Mouse (Mus musculus) heart, embryonic 14.5 days (tissue): ENCODE measurements at regions not wholly inside any gene's neighbourhood (a gene's known extent, or its start where the extent isn't known, plus 50 kb on each side); places are given as distances from the start of the nearest gene placed in this dataset.

Experiments used
- ATAC-seq: fragments of 200-750 bp; cut with Nextera tagmentation; 2 replicates; pipeline ENCODE4 v1.8.0; 2017; ENCODE audit warnings: low read depth, moderate TSS enrichment; ENCODE audit not compliant: insufficient number of reproducible peaks, insufficient read depth, low FRiP score
- H3K27ac ChIP-seq, 2 experiments: fragments of 200-500 bp in 1 of 2; fragments of 300-500 bp in 1 of 2; sonication (generic) in 1 of 2; replicated peaks in 1 of 2; 2 replicates each; pipeline ENCODE4 v1.5.1; 2012 to 2014; ENCODE audit warnings: low read depth in 2 of 2, low read length in 2 of 2, control low read depth in 1 of 2, mild to moderate bottlenecking in 1 of 2, mixed read lengths in 1 of 2; ENCODE audit not compliant: control insufficient read depth in 1 of 2, insufficient read depth in 1 of 2
- H3K27me3 ChIP-seq: fragments of 300-500 bp; sonication (generic); 2 replicates; pipeline ENCODE4 v1.6.1; 2014; ENCODE audit warnings: mild to moderate bottlenecking, low read length, control low read depth; ENCODE audit not compliant: control insufficient read depth, insufficient read depth
- H3K36me3 ChIP-seq: fragments of 300-500 bp; sonication (generic); 2 replicates; pipeline ENCODE4 v1.6.1; 2014; ENCODE audit warnings: mild to moderate bottlenecking, control low read depth, low read length, mixed read lengths; ENCODE audit not compliant: control insufficient read depth, insufficient read depth
- H3K4me1 ChIP-seq, 2 experiments: fragments of 200-500 bp in 1 of 2; fragments of 300-500 bp in 1 of 2; sonication (generic) in 1 of 2; 2 replicates each; pipeline ENCODE4 v1.6.1; 2012 to 2014; ENCODE audit warnings: low read length in 2 of 2, control low read depth in 1 of 2, mixed read lengths in 1 of 2; ENCODE audit not compliant: control insufficient read depth in 2 of 2, insufficient read depth in 2 of 2
- H3K4me2 ChIP-seq: fragments of 300-500 bp; sonication (generic); 2 replicates; pipeline ENCODE4 v1.6.1; 2014; ENCODE audit warnings: mild to moderate bottlenecking, low read length
- H3K4me3 ChIP-seq, 2 experiments: fragments of 200-500 bp in 1 of 2; fragments of 300-500 bp in 1 of 2; sonication (generic) in 1 of 2; 2 replicates each; pipeline ENCODE4 v1.5.1; 2012 to 2014; ENCODE audit warnings: low read length in 2 of 2, mild to moderate bottlenecking in 2 of 2, control low read depth in 1 of 2, low read depth in 1 of 2, moderate library complexity in 1 of 2; ENCODE audit not compliant: control insufficient read depth in 1 of 2, insufficient read depth in 1 of 2
- H3K9ac ChIP-seq: fragments of 300-500 bp; sonication (generic); 2 replicates; pipeline ENCODE4 v1.6.1; 2014; ENCODE audit warnings: mild to moderate bottlenecking, low read length
- H3K9me3 ChIP-seq: fragments of 300-500 bp; sonication (generic); 2 replicates; pipeline ENCODE4 v1.6.1; 2016; ENCODE audit warnings: low read length, control low read depth; ENCODE audit not compliant: control insufficient read depth
- WGBS: fragments of 180-500 bp; shearing (Covaris S2); extraction: QIAGEN DNeasy Blood & Tissue Kit; methylation state at CpG from one replicate; pipeline ENCODE4 v1.1.7; 2014; 5-methylcytosine and 5-hydroxymethylcytosine counted together

DNA sequence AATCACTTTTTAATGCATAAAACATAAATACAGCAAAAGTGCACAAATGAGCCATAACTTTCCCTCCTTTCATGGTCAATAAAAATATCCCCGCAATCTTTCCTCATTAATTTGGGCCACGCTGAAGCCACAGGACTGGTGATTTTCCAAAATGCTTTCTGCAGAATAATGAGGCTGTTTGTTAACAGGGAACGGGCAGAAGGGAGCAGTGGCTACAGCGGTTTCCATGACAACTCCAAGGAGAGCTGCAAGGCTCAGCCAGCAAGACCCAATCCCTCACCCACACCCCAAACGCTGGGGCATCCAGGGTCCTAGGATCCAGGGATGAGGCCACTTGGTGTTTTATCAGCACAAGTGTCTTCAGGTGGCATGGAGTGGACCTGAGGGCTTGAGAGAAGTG is 248.2 kb upstream of the Kcnab2 start:
- no peak overlapping the region for H3K4me3 ChIP-seq
- H3K9ac ChIP-seq: no peak overlapping the region
- peaks cover 4% of the 10 kb centered on the region; the same call in 1 of the 2 replicates for H3K27me3 ChIP-seq
- WGBS: 62% methylated on average over 5 of the region's 5 CpGs
- no peaks in the 10 kb centered on the region; a peak in 1 of 4 replicates for H3K4me1 ChIP-seq
- no peak overlapping the region for H3K4me2 ChIP-seq
- no peak overlapping the region for H3K27ac ChIP-seq
- no peaks in the 10 kb centered on the region for H3K36me3 ChIP-seq
- ATAC-seq: no peak
- H3K9me3 ChIP-seq: no peaks in the 10 kb centered on the region

DNA sequence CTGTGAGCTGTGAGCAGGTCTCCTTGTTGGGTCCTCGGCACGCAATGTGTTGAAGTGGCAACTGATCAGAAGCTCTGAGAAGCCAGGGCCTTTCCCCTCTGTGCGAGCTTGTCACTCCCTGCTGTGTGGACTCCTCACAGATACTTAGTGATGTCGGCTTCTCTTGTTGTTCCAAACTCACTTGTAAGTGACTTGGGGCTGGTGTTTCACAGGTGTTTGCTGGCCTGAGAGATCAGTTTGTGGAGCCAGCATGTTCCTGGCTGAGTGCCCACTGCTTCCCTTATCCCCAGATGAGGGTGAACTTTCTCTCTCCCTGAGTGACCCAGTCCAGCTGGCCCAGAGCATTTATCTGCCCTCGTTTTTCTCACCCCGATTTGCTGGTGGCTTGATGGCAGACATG is 247.8 kb upstream of the Kcnab2 start:
- no peaks in the 10 kb centered on the region; a peak in 1 of 4 replicates for H3K4me1 ChIP-seq
- ATAC-seq: no peak
- no peak overlapping the region for H3K4me2 ChIP-seq
- H3K27ac ChIP-seq: no peak overlapping the region
- peaks cover 4% of the 10 kb centered on the region; the same call in 1 of the 2 replicates for H3K27me3 ChIP-seq
- H3K36me3 ChIP-seq: no peaks in the 10 kb centered on the region
- no peak overlapping the region for H3K4me3 ChIP-seq
- no peaks in the 10 kb centered on the region for H3K9me3 ChIP-seq
- WGBS: 19% methylated on average over 6 of the region's 6 CpGs
- H3K9ac ChIP-seq: no peak overlapping the region

DNA sequence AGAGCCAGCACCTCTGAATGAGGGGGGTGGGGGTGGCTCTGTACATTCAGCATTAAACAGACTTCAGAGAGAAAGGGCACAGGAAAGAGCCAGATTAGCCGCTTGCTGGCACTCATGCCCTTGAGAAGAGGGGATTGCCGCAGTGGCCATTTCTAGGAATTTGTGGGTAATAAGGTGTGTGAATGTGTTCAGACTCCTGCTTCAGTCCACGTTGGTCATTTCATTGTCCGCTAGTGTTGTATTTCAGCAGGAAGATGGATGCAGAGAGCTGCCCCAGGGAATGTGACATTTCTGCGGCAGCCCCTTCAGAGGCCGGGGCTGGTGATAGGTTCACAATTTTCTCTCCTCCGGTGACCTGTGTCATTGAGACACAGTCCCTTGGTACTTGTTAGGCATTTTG is 247.1 kb upstream of the Kcnab2 start:
- no peak overlapping the region for H3K4me2 ChIP-seq
- no peak overlapping the region for H3K9ac ChIP-seq
- no peak for ATAC-seq
- H3K4me3 ChIP-seq: no peak overlapping the region
- no peaks in the 10 kb centered on the region for H3K9me3 ChIP-seq
- H3K27me3 ChIP-seq: peaks cover 4% of the 10 kb centered on the region; the same call in 1 of the 2 replicates
- H3K4me1 ChIP-seq: no peaks in the 10 kb centered on the region; a peak in 1 of 4 replicates
- 71% methylated on average over 7 of the region's 7 CpGs for WGBS
- H3K36me3 ChIP-seq: no peaks in the 10 kb centered on the region
- H3K27ac ChIP-seq: no peak overlapping the region

DNA sequence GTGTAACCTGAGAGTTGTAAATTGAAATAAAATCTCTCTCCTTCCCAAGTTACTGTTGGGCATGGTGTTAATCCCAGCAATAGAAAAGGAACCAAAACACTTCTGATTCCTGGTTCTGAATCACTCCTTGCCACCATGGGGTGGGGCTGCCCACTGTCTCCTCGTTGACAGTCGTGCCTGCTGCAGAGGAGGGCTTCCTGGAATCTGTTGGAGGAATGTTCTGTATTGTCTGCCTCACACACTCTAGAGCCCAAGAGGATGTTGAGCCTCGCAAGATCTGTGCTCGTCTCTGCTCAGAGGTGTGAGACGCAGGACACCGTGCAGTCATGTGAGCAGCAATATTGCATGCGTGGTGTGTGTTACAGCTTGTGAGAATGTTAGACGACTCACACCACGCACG is 246.4 kb upstream of the Kcnab2 start:
- Histone ChIP-seq H3K4me1 (no peaks in the 10 kb centered on the region; a peak in 1 of 4 replicates), H3K9me3 (no peaks in the 10 kb centered on the region), H3K4me2 (no peak overlapping the region), H3K9ac (no peak overlapping the region), H3K36me3 (no peaks in the 10 kb centered on the region), H3K27ac (no peak overlapping the region), H3K4me3 (no peak overlapping the region), H3K27me3 (peaks cover 4% of the 10 kb centered on the region; the same call in 1 of the 2 replicates)
- 66% methylated on average over 10 of the region's 10 CpGs for WGBS
- ATAC-seq: no peak

DNA sequence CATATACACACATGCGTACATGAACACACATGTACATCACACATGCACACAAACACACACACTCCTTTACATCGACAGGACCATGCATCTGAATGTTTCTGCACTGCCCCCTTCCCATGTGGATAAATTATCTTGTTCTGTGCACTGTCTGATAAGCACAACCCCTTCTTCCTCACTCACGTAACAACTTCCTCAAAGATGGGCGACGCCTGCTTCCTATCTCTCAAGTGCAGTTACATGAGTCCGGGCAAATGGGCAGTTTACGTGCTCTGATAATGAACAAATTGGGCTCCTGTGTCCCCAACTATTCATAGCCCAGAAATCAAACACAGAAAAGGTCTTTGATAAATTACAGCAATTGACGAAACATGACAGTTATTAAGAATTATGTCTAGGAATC is 242.9 kb upstream of the Kcnab2 start:
- Histone ChIP-seq H3K27ac (no peak overlapping the region), H3K4me3 (no peak overlapping the region), H3K27me3 (peaks cover under 1% of the 10 kb centered on the region; the same call in 1 of the 2 replicates), H3K36me3 (no peaks in the 10 kb centered on the region), H3K4me1 (no peaks in the 10 kb centered on the region; a peak in 1 of 4 replicates), H3K9me3 (no peaks in the 10 kb centered on the region), H3K4me2 (no peak overlapping the region), H3K9ac (no peak overlapping the region)
- WGBS: 67% methylated on average over 8 of the region's 8 CpGs
- ATAC-seq: no peak

DNA sequence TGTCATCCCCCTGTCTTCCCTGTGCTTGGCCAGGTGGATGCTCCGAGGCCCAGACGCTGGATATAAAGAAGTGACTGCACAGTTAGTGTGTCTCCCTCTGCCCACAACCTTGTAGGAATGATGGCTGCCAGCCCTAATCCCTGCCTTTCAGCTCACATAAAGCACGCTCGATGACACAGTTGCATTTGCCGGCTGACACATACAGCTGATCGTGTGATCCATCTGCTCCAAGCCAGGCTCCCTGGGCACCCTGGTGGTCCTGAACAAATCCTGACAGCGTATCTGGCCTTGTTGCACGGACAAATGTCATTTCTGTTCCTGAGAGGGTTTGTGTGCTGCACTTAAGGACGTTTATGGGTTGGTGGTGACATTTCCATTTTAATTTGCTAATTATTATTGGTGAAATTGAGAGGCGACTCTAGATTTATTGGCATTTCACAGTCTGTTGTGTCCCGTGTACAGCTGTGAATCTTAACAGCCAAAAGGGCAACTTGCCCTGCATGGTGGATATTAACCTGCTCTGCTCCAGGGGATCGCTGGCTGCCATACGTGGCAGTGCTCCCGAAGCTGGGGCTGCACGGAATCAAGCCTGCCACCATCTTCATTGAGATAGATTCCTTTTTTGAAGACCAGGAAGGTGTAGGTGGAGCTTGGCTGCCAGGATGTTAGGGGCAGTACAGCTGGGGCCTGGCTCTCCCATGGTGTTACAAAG is 241.9 kb upstream of the Kcnab2 start:
- Histone ChIP-seq H3K9ac (no peak overlapping the region), H3K36me3 (no peaks in the 10 kb centered on the region), H3K4me3 (no peak overlapping the region), H3K4me2 (no peak overlapping the region), H3K27me3 (no peaks in the 10 kb centered on the region), H3K27ac (no peak overlapping the region), H3K9me3 (no peaks in the 10 kb centered on the region), H3K4me1 (no peaks in the 10 kb centered on the region)
- no peak for ATAC-seq
- WGBS: 81% methylated on average over 15 of the region's 15 CpGs

DNA sequence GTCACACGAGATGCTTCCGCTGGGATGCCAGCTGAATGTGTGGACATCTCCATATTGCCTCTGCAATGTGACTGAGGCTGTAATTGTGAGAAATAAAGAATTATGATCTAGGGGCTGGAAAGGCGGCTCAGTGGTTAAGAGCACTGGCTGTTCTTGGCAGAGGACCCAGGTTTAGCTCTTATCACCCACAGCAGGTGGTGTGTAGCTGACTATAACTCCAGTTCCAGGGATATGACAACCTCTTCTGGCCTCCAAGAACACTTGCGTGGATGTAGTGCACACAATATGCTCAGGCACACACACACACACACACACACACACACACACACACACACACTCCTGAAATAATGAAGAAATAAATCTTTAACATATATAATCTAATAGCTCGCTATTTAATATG is 232.7 kb upstream of the Kcnab2 start:
- WGBS: 78% methylated on average over 5 of the region's 5 CpGs
- ATAC-seq: no peak
- H3K4me3 ChIP-seq: no peak overlapping the region
- no peaks in the 10 kb centered on the region for H3K9me3 ChIP-seq
- H3K36me3 ChIP-seq: no peaks in the 10 kb centered on the region
- H3K9ac ChIP-seq: no peak overlapping the region
- no peak overlapping the region for H3K27ac ChIP-seq
- no peaks in the 10 kb centered on the region for H3K27me3 ChIP-seq
- H3K4me1 ChIP-seq: no peaks in the 10 kb centered on the region
- H3K4me2 ChIP-seq: no peak overlapping the region

DNA sequence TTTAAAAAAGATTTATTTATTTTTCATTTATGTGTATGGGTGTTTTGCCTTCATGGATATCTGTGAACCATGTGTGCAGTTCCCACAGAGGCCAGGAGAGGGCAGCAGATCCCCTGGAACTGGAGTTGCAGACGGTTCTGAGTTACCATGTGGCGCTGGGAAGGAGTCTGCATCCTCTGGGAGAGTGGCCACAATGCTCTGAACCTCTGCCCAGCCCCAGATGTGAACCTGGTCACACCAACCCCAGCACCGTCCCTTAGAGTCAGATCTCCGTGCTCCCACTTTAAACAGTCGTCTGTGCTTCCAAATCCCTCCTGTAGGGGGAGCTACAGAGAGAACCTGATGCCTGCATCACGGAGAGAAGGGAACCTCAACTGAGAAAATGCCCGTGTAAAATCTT is 222.5 kb upstream of the Kcnab2 start:
- no peak for ATAC-seq
- H3K9ac ChIP-seq: no peak overlapping the region
- no peaks in the 10 kb centered on the region for H3K27me3 ChIP-seq
- H3K36me3 ChIP-seq: no peaks in the 10 kb centered on the region
- no peak overlapping the region for H3K4me2 ChIP-seq
- 0 out of 2 replicates have a peak, but pooled peaks cover 5% of the 10 kb centered on the region for H3K9me3 ChIP-seq
- no peak overlapping the region for H3K27ac ChIP-seq
- H3K4me3 ChIP-seq: no peak overlapping the region
- 74% methylated on average over 7 of the region's 7 CpGs for WGBS
- no peaks in the 10 kb centered on the region; a peak in 1 of 4 replicates for H3K4me1 ChIP-seq
